Mouse (Mus musculus) kidney, adult 2 months (tissue): ENCODE measurements around the gene Tas1r2. TPM values are rescaled to one million over a fixed set of nuclear protein-coding genes. Genes with fewer than 3 reads are reported as not detected.
A peak's percentile ranks its signal among the peaks of the same experiment; 100 is the strongest.

Experiments
- DNase-seq: peaks from one replicate; pipeline ENCODE4 v3.0.0; 2021
- H3K27ac ChIP-seq: fragments of 200-500 bp; 2 replicates; pipeline ENCODE4 v1.5.1; 2012; ENCODE audit warnings: low read depth, low read length, control low read depth, inconsistent platforms; ENCODE audit not compliant: insufficient read depth
- H3K27me3 ChIP-seq: fragments of 200-500 bp; replicated peaks from 2 replicates; pipeline ENCODE4 v1.6.1; 2012; ENCODE audit warnings: mild to moderate bottlenecking, moderate library complexity, low read length, inconsistent platforms; ENCODE audit not compliant: control insufficient read depth, insufficient read depth
- H3K36me3 ChIP-seq: fragments of 200-500 bp; 2 replicates; pipeline ENCODE4 v1.6.1; 2012; ENCODE audit warnings: mild to moderate bottlenecking, moderate library complexity, low read length, inconsistent platforms; ENCODE audit not compliant: control insufficient read depth, insufficient read depth
- H3K4me1 ChIP-seq: fragments of 200-500 bp; 2 replicates; pipeline ENCODE4 v1.6.1; 2011; ENCODE audit warnings: low read length; ENCODE audit not compliant: control insufficient read depth, insufficient read depth
- H3K4me3 ChIP-seq: fragments of 200-500 bp; 2 replicates; pipeline ENCODE4 v1.5.1; 2011; ENCODE audit warnings: mild to moderate bottlenecking, low read depth, low read length, control low read depth; ENCODE audit not compliant: insufficient read depth
- CTCF ChIP-seq: fragments of 200-500 bp; conservative IDR thresholded peaks from 2 replicates; pipeline ENCODE4 v1.5.1; 2011; ENCODE audit warnings: low read depth, mild to moderate bottlenecking, control low read depth, low read length, moderate library complexity, mixed read lengths; ENCODE audit not compliant: insufficient read depth, insufficient read length
- POLR2A ChIP-seq: fragments of 200-500 bp; IDR thresholded peaks from one replicate; pipeline ENCODE4 v1.6.1; 2011; ENCODE audit warnings: low read depth, low read length, control low read depth
- WGBS: fragments of 180-500 bp; shearing (Covaris S2); methylation state at CpG from one replicate; pipeline ENCODE4 v1.1.7; 2018; 5-methylcytosine and 5-hydroxymethylcytosine counted together
- polyA plus RNA-seq: library from polyadenylated mRNA; depleted of rRNA; stranded (reverse); fragments of >200 nt; gene quantifications from 2 replicates; pipeline ENCODE4 v1.2.3, GENCODE M21; 2012

Gene Tas1r2
- polyA plus RNA-seq, 1 experiment: 0.14 TPM

- H3K27ac ChIP-seq: no peak overlapping the region
- DNase-seq: no peak
- H3K27me3 ChIP-seq: no peaks in the 10 kb centered on the region
- H3K36me3 ChIP-seq: no peaks in the 10 kb centered on the region
- WGBS: 85% methylated on average over 14 of the region's 14 CpGs
- TF ChIP-seq CTCF (no peak), POLR2A (no peak)
- no peak overlapping the region for H3K4me3 ChIP-seq
- no peaks in the 10 kb centered on the region for H3K4me1 ChIP-seq
These were observed 8.6 kb downstream of the Tas1r2 start for GRCm38 (mm10) chr4:139661897-139662296.

GRCm38 (mm10) chr4:139667632-139668031 lies 14.3 kb downstream of the Tas1r2 start:
- TF ChIP-seq CTCF (no peak), POLR2A (no peak)
- Histone ChIP-seq H3K27ac (no peak overlapping the region), H3K36me3 (no peaks in the 10 kb centered on the region), H3K4me3 (no peak overlapping the region), H3K27me3 (no peaks in the 10 kb centered on the region), H3K4me1 (peaks cover 4% of the 10 kb centered on the region; the same call in 1 of the 2 replicates)
- 49% methylated on average over 6 of the region's 6 CpGs for WGBS
- peak; percentile 77 for DNase-seq

- no peaks in the 10 kb centered on the region for H3K36me3 ChIP-seq
- no peak overlapping the region for H3K27ac ChIP-seq
- DNase-seq: peak; percentile 62
- H3K4me3 ChIP-seq: no peak overlapping the region
- TF ChIP-seq POLR2A (no peak), CTCF (peak; percentile 92)
- H3K27me3 ChIP-seq: no peaks in the 10 kb centered on the region
- H3K4me1 ChIP-seq: peaks cover 4% of the 10 kb centered on the region; the same call in 1 of the 2 replicates
- WGBS: 9% methylated on average over 6 of the region's 6 CpGs
These were observed 16.5 kb downstream of the Tas1r2 start for GRCm38 (mm10) chr4:139669847-139670246.

GRCm38 (mm10) chr4:139675696-139676095 lies 22.4 kb downstream of the Tas1r2 start:
- Histone ChIP-seq H3K4me3 (no peak overlapping the region), H3K27me3 (no peaks in the 10 kb centered on the region), H3K36me3 (no peaks in the 10 kb centered on the region), H3K4me1 (no peaks in the 10 kb centered on the region), H3K27ac (no peak overlapping the region)
- WGBS: 71% methylated on average over 9 of the region's 9 CpGs
- no peak for DNase-seq
- no peak for TF ChIP-seq CTCF
- no peak for TF ChIP-seq POLR2A

GRCm38 (mm10) chr4:139683728-139684638 lies 30.6 kb downstream of the Tas1r2 start:
- 77% methylated on average over 22 of the region's 22 CpGs for WGBS
- H3K27me3 ChIP-seq: no peaks in the 10 kb centered on the region
- peak; percentile 64 for DNase-seq
- H3K4me1 ChIP-seq: no peaks in the 10 kb centered on the region
- H3K27ac ChIP-seq: no peak overlapping the region
- no peaks in the 10 kb centered on the region for H3K36me3 ChIP-seq
- TF ChIP-seq CTCF: no peak
- TF ChIP-seq POLR2A: no peak
- no peak overlapping the region for H3K4me3 ChIP-seq

- Histone ChIP-seq H3K27ac (no peak overlapping the region), H3K36me3 (no peaks in the 10 kb centered on the region), H3K4me3 (no peak overlapping the region), H3K4me1 (no peaks in the 10 kb centered on the region), H3K27me3 (no peaks in the 10 kb centered on the region)
- DNase-seq: peak; percentile 43
- no peak for TF ChIP-seq POLR2A
- TF ChIP-seq CTCF: peak; percentile 76
- WGBS: 3% methylated on average over 3 of the region's 3 CpGs
These were observed 31.3 kb downstream of the Tas1r2 start for GRCm38 (mm10) chr4:139684639-139685017.

GRCm38 (mm10) chr4:139688058-139688457 lies 34.7 kb downstream of the Tas1r2 start:
- H3K4me3 ChIP-seq: no peak overlapping the region
- no peaks in the 10 kb centered on the region for H3K4me1 ChIP-seq
- no peaks in the 10 kb centered on the region for H3K27me3 ChIP-seq
- WGBS: 80% methylated on average over 9 of the region's 9 CpGs
- no peak for TF ChIP-seq CTCF
- TF ChIP-seq POLR2A: no peak
- no peaks in the 10 kb centered on the region for H3K36me3 ChIP-seq
- no peak for DNase-seq
- H3K27ac ChIP-seq: no peak overlapping the region
